Mouse (Mus musculus): ENCODE measurements around the gene Wfdc5. TPM values are rescaled to one million over a fixed set of nuclear protein-coding genes. Genes with fewer than 3 reads are reported as not detected.

The Wfdc5 gene
- polyA plus RNA-seq, 1 experiment from 2014 or later, result not detected

GRCm38 (mm10) chr2:164137754-164138153, 44.8 kb downstream of the Wfdc5 start:
- no peak overlapping the region for H3K27ac ChIP-seq
- no peak for DNase-seq (ENCODE audit: extremely low spot score, low spot score)
- peaks cover 8% of the 10 kb centered on the region; the same call in 1 of the 2 replicates for H3K4me1 ChIP-seq
- H3K4me3 ChIP-seq, result no peak overlapping the region
- H3K27me3 ChIP-seq (ENCODE audit: poor library complexity, severe bottlenecking), result no peaks in the 10 kb centered on the region
- WGBS, result 87% methylated on average over 6 of the region's 6 CpGs
- H3K9me3 ChIP-seq, result no peaks in the 10 kb centered on the region
- H3K36me3 ChIP-seq (replicated peaks), result peaks cover 22% of the 10 kb centered on the region

- no peaks in the 10 kb centered on the region for H3K27me3 ChIP-seq (ENCODE audit: poor library complexity, severe bottlenecking)
- WGBS, result 54% methylated on average over 2 of the region's 2 CpGs
- H3K36me3 ChIP-seq (replicated peaks), result peaks cover 27% of the 10 kb centered on the region
- H3K4me1 ChIP-seq, result peaks cover 8% of the 10 kb centered on the region; the same call in 1 of the 2 replicates
- no peak for DNase-seq (ENCODE audit: extremely low spot score, low spot score)
- no peak overlapping the region for H3K27ac ChIP-seq
- no peaks in the 10 kb centered on the region for H3K9me3 ChIP-seq
- H3K4me3 ChIP-seq, result no peak overlapping the region
These were observed 46.1 kb downstream of the Wfdc5 start for GRCm38 (mm10) chr2:164136393-164136792.

GRCm38 (mm10) chr2:164135367-164135766, 47.2 kb downstream of the Wfdc5 start:
- no peak for DNase-seq (ENCODE audit: extremely low spot score, low spot score)
- H3K27me3 ChIP-seq (ENCODE audit: poor library complexity, severe bottlenecking), result no peaks in the 10 kb centered on the region
- no peaks in the 10 kb centered on the region for H3K9me3 ChIP-seq
- no peak overlapping the region for H3K4me3 ChIP-seq
- peaks cover 8% of the 10 kb centered on the region; the same call in 1 of the 2 replicates for H3K4me1 ChIP-seq
- H3K36me3 ChIP-seq (replicated peaks), result peaks cover 35% of the 10 kb centered on the region
- no peak overlapping the region for H3K27ac ChIP-seq
- 97% methylated on average over 1 of the region's 1 CpGs for WGBS

- H3K27me3 ChIP-seq (ENCODE audit: poor library complexity, severe bottlenecking), result no peaks in the 10 kb centered on the region
- no peaks in the 10 kb centered on the region for H3K9me3 ChIP-seq
- 77% methylated on average over 6 of the region's 6 CpGs for WGBS
- DNase-seq (ENCODE audit: extremely low spot score, low spot score), result no peak
- H3K4me1 ChIP-seq, result peaks cover 8% of the 10 kb centered on the region; the same call in 1 of the 2 replicates
- no peak overlapping the region for H3K27ac ChIP-seq
- H3K36me3 ChIP-seq (replicated peaks), result peaks cover 29% of the 10 kb centered on the region
- no peak overlapping the region for H3K4me3 ChIP-seq
These were observed 48.0 kb downstream of the Wfdc5 start for GRCm38 (mm10) chr2:164134563-164134962.

- peaks cover 32% of the 10 kb centered on the region for H3K36me3 ChIP-seq (replicated peaks)
- WGBS, result 91% methylated on average over 1 of the region's 1 CpGs
- H3K4me3 ChIP-seq, result no peak overlapping the region
- H3K27ac ChIP-seq, result no peak overlapping the region
- no peaks in the 10 kb centered on the region for H3K27me3 ChIP-seq (ENCODE audit: poor library complexity, severe bottlenecking)
- DNase-seq (ENCODE audit: extremely low spot score, low spot score), result no peak
- H3K9me3 ChIP-seq, result no peaks in the 10 kb centered on the region
- H3K4me1 ChIP-seq, result peaks cover 4% of the 10 kb centered on the region; the same call in 1 of the 2 replicates
These were observed 51.0 kb downstream of the Wfdc5 start for GRCm38 (mm10) chr2:164131586-164131985.

GRCm38 (mm10) chr2:164128576-164129411, 53.7 kb downstream of the Wfdc5 start:
- Histone ChIP-seq H3K27ac (no peak overlapping the region), H3K27me3 (ENCODE audit: poor library complexity, severe bottlenecking) (no peaks in the 10 kb centered on the region), H3K4me3 (no peak overlapping the region), H3K36me3 (replicated peaks) (peaks cover 36% of the 10 kb centered on the region), H3K9me3 (no peaks in the 10 kb centered on the region), H3K4me1 (no peaks in the 10 kb centered on the region)
- WGBS, result 96% methylated on average over 12 of the region's 12 CpGs
- no peak for DNase-seq (ENCODE audit: extremely low spot score, low spot score)

GRCm38 (mm10) chr2:164127297-164127696, 55.2 kb downstream of the Wfdc5 start:
- no peak overlapping the region for H3K4me3 ChIP-seq
- H3K27ac ChIP-seq, result no peak overlapping the region
- no peaks in the 10 kb centered on the region for H3K9me3 ChIP-seq
- WGBS, result 90% methylated on average over 2 of the region's 2 CpGs
- H3K27me3 ChIP-seq (ENCODE audit: poor library complexity, severe bottlenecking), result no peaks in the 10 kb centered on the region
- H3K36me3 ChIP-seq (replicated peaks), result peaks cover 43% of the 10 kb centered on the region
- H3K4me1 ChIP-seq, result no peaks in the 10 kb centered on the region
- no peak for DNase-seq (ENCODE audit: extremely low spot score, low spot score)

GRCm38 (mm10) chr2:164126533-164126955, 56.0 kb downstream of the Wfdc5 start:
- Histone ChIP-seq H3K27ac (no peak overlapping the region), H3K4me3 (no peak overlapping the region), H3K4me1 (no peaks in the 10 kb centered on the region), H3K36me3 (replicated peaks) (peaks cover 42% of the 10 kb centered on the region), H3K27me3 (ENCODE audit: poor library complexity, severe bottlenecking) (no peaks in the 10 kb centered on the region), H3K9me3 (no peaks in the 10 kb centered on the region)
- whole genome bisulfite sequencing, result 90% methylated on average over 13 of the region's 13 CpGs
- no peak for DNase-seq (ENCODE audit: extremely low spot score, low spot score)

Other genes starting within 250 kb of the Wfdc5 start
- 308 and 317 TPM in 2 replicates for gene Ywhab, start 187.8 kb downstream of the Wfdc5 start, polyA plus RNA-seq (2016; fragmentation: Nextera tagmentation; extraction: Ambion mirVana)
- 1.5 and 1.6 TPM in 2 replicates for gene Pabpc1l, start 157.3 kb downstream of the Wfdc5 start, polyA plus RNA-seq (2016; fragmentation: Nextera tagmentation; extraction: Ambion mirVana)
- gene Stk4, start 112.4 kb downstream of the Wfdc5 start, polyA plus RNA-seq (2016; fragmentation: Nextera tagmentation; extraction: Ambion mirVana), result 38.8 and 39.8 TPM in 2 replicates
- 59.4 and 59.9 TPM in 2 replicates for gene Tomm34, start 111.6 kb downstream of the Wfdc5 start, polyA plus RNA-seq (2016; fragmentation: Nextera tagmentation; extraction: Ambion mirVana)
- not detected in 2 replicates for gene Kcns1, start 11.6 kb downstream of the Wfdc5 start, polyA plus RNA-seq (2016; fragmentation: Nextera tagmentation; extraction: Ambion mirVana)
- gene Wfdc12, start 7.9 kb upstream of the Wfdc5 start, polyA plus RNA-seq (2016; fragmentation: Nextera tagmentation; extraction: Ambion mirVana), result not detected in 2 replicates
- gene Wfdc15a, start 17.4 kb upstream of the Wfdc5 start, polyA plus RNA-seq (2016; fragmentation: Nextera tagmentation; extraction: Ambion mirVana), result not detected in 2 replicates
- not detected in 2 replicates for gene Wfdc15b, start 38.9 kb upstream of the Wfdc5 start, polyA plus RNA-seq (2016; fragmentation: Nextera tagmentation; extraction: Ambion mirVana)
- gene Svs2, start 55.7 kb upstream of the Wfdc5 start, polyA plus RNA-seq (2016; fragmentation: Nextera tagmentation; extraction: Ambion mirVana), result not detected in 2 replicates
- not detected in 2 replicates for gene Svs3b, start 73.9 kb upstream of the Wfdc5 start, polyA plus RNA-seq (2016; fragmentation: Nextera tagmentation; extraction: Ambion mirVana)
- gene Svs4, start 95.7 kb upstream of the Wfdc5 start, polyA plus RNA-seq (2016; fragmentation: Nextera tagmentation; extraction: Ambion mirVana), result not detected in 2 replicates
- not detected in 2 replicates for gene Svs3a, start 106.5 kb upstream of the Wfdc5 start, polyA plus RNA-seq (2016; fragmentation: Nextera tagmentation; extraction: Ambion mirVana)
- gene Svs6, start 134.0 kb upstream of the Wfdc5 start, polyA plus RNA-seq (2016; fragmentation: Nextera tagmentation; extraction: Ambion mirVana), result not detected in 2 replicates
- gene Svs5, start 150.0 kb upstream of the Wfdc5 start, polyA plus RNA-seq (2016; fragmentation: Nextera tagmentation; extraction: Ambion mirVana), result not detected in 2 replicates
- gene Slpi, start 206.4 kb upstream of the Wfdc5 start, polyA plus RNA-seq (2016; fragmentation: Nextera tagmentation; extraction: Ambion mirVana), result 0.22 and 0.36 TPM in 2 replicates
- not detected in 2 replicates for gene Rbpjl, start 220.4 kb upstream of the Wfdc5 start, polyA plus RNA-seq (2016; fragmentation: Nextera tagmentation; extraction: Ambion mirVana)
- not detected in 2 replicates for gene Matn4, start 222.4 kb upstream of the Wfdc5 start, polyA plus RNA-seq (2016; fragmentation: Nextera tagmentation; extraction: Ambion mirVana)

All from forebrain, embryonic 10.5 days (tissue).